Mouse (Mus musculus) kidney, postnatal 25 days (tissue): ENCODE data around the gene Btbd35f30.
"Not testable (repeated sequence)": the region's sequence is repeated elsewhere in the genome, so short reads cannot be mapped to it uniquely, and the experiment has no call there.

Experiments
- DNase-seq, 2 experiments: peaks; one replicate each; pipeline ENCODE4 v3.0.0; 2021; ENCODE audit warnings: mixed read lengths in 2 of 2

Gene Btbd35f30

GRCm38 (mm10) chrX:32894325-32894724 is at the start of gene Btbd35f30:
Btbd35f30 (plus strand) TSS chrX:32894625.
- not testable (repeated sequence) for DNase-seq

DNA sequence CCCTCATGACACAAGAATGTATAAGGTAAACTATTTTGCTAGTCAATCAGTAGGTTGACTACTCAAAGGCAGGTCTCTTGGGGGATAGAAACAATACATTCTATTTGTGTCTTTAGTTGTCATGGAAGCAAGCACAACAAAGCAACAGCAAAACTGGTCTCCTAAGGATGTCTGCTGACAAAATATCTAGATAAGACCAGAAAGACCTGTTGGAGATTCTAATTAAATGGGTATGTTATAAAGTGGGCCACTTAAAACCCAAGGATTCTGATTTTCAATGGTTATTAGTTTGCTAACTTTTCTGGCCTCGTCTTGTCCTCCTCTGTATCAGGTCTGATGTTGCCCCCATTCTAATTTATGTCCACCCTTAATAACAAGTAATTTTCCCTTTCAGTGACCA is 47.0 kb downstream of the Btbd35f30 start, which contains the start of gene Gm21789:
Gene Gm21789, plus strand, starts transcription at position 301 of the 400 bp plus-strand sequence.
- DNase-seq = not testable (repeated sequence)
